Mouse (Mus musculus): ENCODE measurements at regions not wholly inside any gene's neighbourhood (a gene's known extent, or its start where the extent isn't known, plus 50 kb on each side); places are given as distances from the start of the nearest gene placed in this dataset.

GRCm38 (mm10) chr11:63466541-63466940, 337.8 kb downstream of the Pmp22 start:
- Histone ChIP-seq H3K9ac (ENCODE audit: low read depth, low read length) (no peak overlapping the region), H3K4me3 (ENCODE audit: insufficient read depth, low read depth, low read length) (no peak overlapping the region), H3K36me3 (ENCODE audit: control insufficient read depth, insufficient read depth, low read length) (no peaks in the 10 kb centered on the region), H3K4me1 (ENCODE audit: control insufficient read depth, insufficient read depth, low read length) (no peaks in the 10 kb centered on the region), H3K27me3 (ENCODE audit: control insufficient read depth, insufficient read depth, low read length) (no peaks in the 10 kb centered on the region), H3K79me2 (ENCODE audit: control insufficient read depth, insufficient read depth, low read length) (no peaks in the 10 kb centered on the region), H3K27ac (replicated peaks; ENCODE audit: insufficient read depth, low read depth, low read length) (no peak overlapping the region)
- TF ChIP-seq CTCF (IDR thresholded peaks at IDR 0.05; ENCODE audit: low read depth, low read length) = no peak
- no peak for TF ChIP-seq POLR2A (IDR thresholded peaks at IDR 0.05; ENCODE audit: extremely low read depth, insufficient read depth, low read length)
- no peak for DNase-seq (ENCODE audit: extremely low read depth, low read depth, low spot score)
- WGBS = 86% methylated on average over 2 of the region's 2 CpGs

- Histone ChIP-seq H3K9ac (ENCODE audit: low read depth, low read length) (no peak overlapping the region), H3K4me3 (ENCODE audit: insufficient read depth, low read depth, low read length) (no peak overlapping the region), H3K27me3 (ENCODE audit: control insufficient read depth, insufficient read depth, low read length) (no peaks in the 10 kb centered on the region), H3K27ac (replicated peaks; ENCODE audit: insufficient read depth, low read depth, low read length) (no peak overlapping the region), H3K36me3 (ENCODE audit: control insufficient read depth, insufficient read depth, low read length) (no peaks in the 10 kb centered on the region), H3K4me1 (ENCODE audit: control insufficient read depth, insufficient read depth, low read length) (no peaks in the 10 kb centered on the region), H3K79me2 (ENCODE audit: control insufficient read depth, insufficient read depth, low read length) (no peaks in the 10 kb centered on the region)
- WGBS = 96% methylated on average over 15 of the region's 15 CpGs
- TF ChIP-seq POLR2A (IDR thresholded peaks at IDR 0.05; ENCODE audit: extremely low read depth, insufficient read depth, low read length) (no peak), CTCF (IDR thresholded peaks at IDR 0.05; ENCODE audit: low read depth, low read length) (no peak)
- no peak for DNase-seq (ENCODE audit: extremely low read depth, low read depth, low spot score)
Measured at GRCm38 (mm10) chr11:63474831-63475230, 346.0 kb downstream of the Pmp22 start.

- H3K79me2 ChIP-seq (ENCODE audit: control insufficient read depth, insufficient read depth, low read length) = no peaks in the 10 kb centered on the region
- no peak overlapping the region for H3K4me3 ChIP-seq (ENCODE audit: insufficient read depth, low read depth, low read length)
- DNase-seq (ENCODE audit: extremely low read depth, low read depth, low spot score) = peak; percentile 60
- TF ChIP-seq POLR2A (IDR thresholded peaks at IDR 0.05; ENCODE audit: extremely low read depth, insufficient read depth, low read length) (no peak), CTCF (IDR thresholded peaks at IDR 0.05; ENCODE audit: low read depth, low read length) (no peak)
- H3K36me3 ChIP-seq (ENCODE audit: control insufficient read depth, insufficient read depth, low read length) = no peaks in the 10 kb centered on the region
- no peak overlapping the region for H3K9ac ChIP-seq (ENCODE audit: low read depth, low read length)
- no peaks in the 10 kb centered on the region for H3K27me3 ChIP-seq (ENCODE audit: control insufficient read depth, insufficient read depth, low read length)
- no peak overlapping the region for H3K27ac ChIP-seq (replicated peaks; ENCODE audit: insufficient read depth, low read depth, low read length)
- 0 out of 2 replicates have a peak, but pooled peaks cover 2% of the 10 kb centered on the region for H3K4me1 ChIP-seq (ENCODE audit: control insufficient read depth, insufficient read depth, low read length)
- WGBS = 68% methylated on average over 7 of the region's 7 CpGs
Measured at GRCm38 (mm10) chr11:63481676-63482310, 353.0 kb downstream of the Pmp22 start.

- Histone ChIP-seq H3K4me3 (ENCODE audit: insufficient read depth, low read depth, low read length) (no peak overlapping the region), H3K27me3 (ENCODE audit: control insufficient read depth, insufficient read depth, low read length) (no peaks in the 10 kb centered on the region), H3K79me2 (ENCODE audit: control insufficient read depth, insufficient read depth, low read length) (no peaks in the 10 kb centered on the region), H3K4me1 (ENCODE audit: control insufficient read depth, insufficient read depth, low read length) (0 out of 2 replicates have a peak, but pooled peaks cover 2% of the 10 kb centered on the region), H3K27ac (replicated peaks; ENCODE audit: insufficient read depth, low read depth, low read length) (no peak overlapping the region), H3K36me3 (ENCODE audit: control insufficient read depth, insufficient read depth, low read length) (no peaks in the 10 kb centered on the region), H3K9ac (ENCODE audit: low read depth, low read length) (no peak overlapping the region)
- TF ChIP-seq CTCF (IDR thresholded peaks at IDR 0.05; ENCODE audit: low read depth, low read length) = no peak
- no peak for TF ChIP-seq POLR2A (IDR thresholded peaks at IDR 0.05; ENCODE audit: extremely low read depth, insufficient read depth, low read length)
- DNase-seq (ENCODE audit: extremely low read depth, low read depth, low spot score) = no peak
- 88% methylated on average over 6 of the region's 6 CpGs for WGBS
Measured at GRCm38 (mm10) chr11:63482593-63482992, 353.8 kb downstream of the Pmp22 start.

GRCm38 (mm10) chr11:63487203-63487602, 358.4 kb downstream of the Pmp22 start:
- 56% methylated on average over 2 of the region's 2 CpGs for WGBS
- TF ChIP-seq POLR2A (IDR thresholded peaks at IDR 0.05; ENCODE audit: extremely low read depth, insufficient read depth, low read length) (no peak), CTCF (IDR thresholded peaks at IDR 0.05; ENCODE audit: low read depth, low read length) (no peak)

GRCm38 (mm10) chr11:63502181-63502580, 373.4 kb downstream of the Pmp22 start:
- Histone ChIP-seq H3K4me3 (ENCODE audit: insufficient read depth, low read depth, low read length) (no peak overlapping the region), H3K79me2 (ENCODE audit: control insufficient read depth, insufficient read depth, low read length) (no peaks in the 10 kb centered on the region), H3K9ac (ENCODE audit: low read depth, low read length) (no peak overlapping the region), H3K36me3 (ENCODE audit: control insufficient read depth, insufficient read depth, low read length) (no peaks in the 10 kb centered on the region), H3K4me1 (ENCODE audit: control insufficient read depth, insufficient read depth, low read length) (no peaks in the 10 kb centered on the region), H3K27ac (replicated peaks; ENCODE audit: insufficient read depth, low read depth, low read length) (no peak overlapping the region), H3K27me3 (ENCODE audit: control insufficient read depth, insufficient read depth, low read length) (no peaks in the 10 kb centered on the region)
- 53% methylated on average over 5 of the region's 5 CpGs for WGBS
- TF ChIP-seq POLR2A (IDR thresholded peaks at IDR 0.05; ENCODE audit: extremely low read depth, insufficient read depth, low read length) (no peak), CTCF (IDR thresholded peaks at IDR 0.05; ENCODE audit: low read depth, low read length) (no peak)
- DNase-seq (ENCODE audit: extremely low read depth, low read depth, low spot score) = peak; percentile 12

More at GRCm38 (mm10) chr11:63487203-63487602, 358.4 kb downstream of the Pmp22 start:
- Histone ChIP-seq H3K27me3 (ENCODE audit: control insufficient read depth, insufficient read depth, low read length) (no peaks in the 10 kb centered on the region), H3K4me1 (ENCODE audit: control insufficient read depth, insufficient read depth, low read length) (no peaks in the 10 kb centered on the region), H3K36me3 (ENCODE audit: control insufficient read depth, insufficient read depth, low read length) (no peaks in the 10 kb centered on the region), H3K9ac (ENCODE audit: low read depth, low read length) (no peak overlapping the region), H3K4me3 (ENCODE audit: insufficient read depth, low read depth, low read length) (no peak overlapping the region), H3K79me2 (ENCODE audit: control insufficient read depth, insufficient read depth, low read length) (no peaks in the 10 kb centered on the region), H3K27ac (replicated peaks; ENCODE audit: insufficient read depth, low read depth, low read length) (no peak overlapping the region)
- no peak for DNase-seq (ENCODE audit: extremely low read depth, low read depth, low spot score)
